Mouse (Mus musculus): ENCODE data around the gene Tnxb. TPM values are rescaled to one million over a fixed set of nuclear protein-coding genes. Genes with fewer than 3 reads are reported as not detected.

The Tnxb gene
- polyA plus RNA-seq (2012): 0.02 TPM in 2 replicates

GRCm38 (mm10) chr17:34670235-34670634, at the start of gene Tnxb:
Gene Tnxb, plus strand, starts transcription at chr17:34670535.

GRCm38 (mm10) chr17:34627943-34628643, 42.2 kb upstream of the Tnxb start, which contains the start of gene Ppt2:
Gene Ppt2, minus strand, starts transcription at chr17:34628510.

GRCm38 (mm10) chr17:34629221-34629751, 41.0 kb upstream of the Tnxb start, which contains the start of gene Prrt1:
Gene Prrt1, plus strand, starts transcription at chr17:34629533.

GRCm38 (mm10) chr17:34644608-34645007, 25.7 kb upstream of the Tnxb start, which contains the start of gene Fkbpl:
Gene Fkbpl, plus strand, starts transcription at chr17:34644764.

GRCm38 (mm10) chr17:34646906-34647787, 23.2 kb upstream of the Tnxb start, which contains the start of gene Atf6b:
Gene Atf6b, plus strand, starts transcription at chr17:34647146.

GRCm38 (mm10) chr17:34743719-34744118, 73.4 kb downstream of the Tnxb start, which contains the start of gene C4b:
Gene C4b, minus strand, starts transcription at chr17:34743882.

Other genes with a start within 250 kb of the Tnxb start
- not detected in 2 replicates for gene Btnl4, start 193.2 kb upstream of the Tnxb start, polyA plus RNA-seq (2012)
- not detected in 2 replicates for gene Btnl6, start 153.2 kb upstream of the Tnxb start, polyA plus RNA-seq (2012)
- gene Notch4, start 106.3 kb upstream of the Tnxb start, polyA plus RNA-seq (2012): 2.6 and 3.1 TPM in 2 replicates
- gene Gpsm3, start 80.7 kb upstream of the Tnxb start, polyA plus RNA-seq (2012): 351 and 421 TPM in 2 replicates
- gene Pbx2, start 79.3 kb upstream of the Tnxb start, polyA plus RNA-seq (2012): 81.6 and 90.2 TPM in 2 replicates
- gene Ager, start 72.7 kb upstream of the Tnxb start, polyA plus RNA-seq (2012): 7.3 and 10.8 TPM in 2 replicates
- 65.9 and 70.5 TPM in 2 replicates for gene Rnf5, start 66.8 kb upstream of the Tnxb start, polyA plus RNA-seq (2012)
- gene Agpat1, start 66.3 kb upstream of the Tnxb start, polyA plus RNA-seq (2012): 119 and 139 TPM in 2 replicates
- gene Egfl8, start 54.6 kb upstream of the Tnxb start, polyA plus RNA-seq (2012): 3.9 and 4.4 TPM in 2 replicates
- 185 and 189 TPM in 2 replicates for gene Ppt2, start 42.0 kb upstream of the Tnxb start, polyA plus RNA-seq (2012)
- 2.5 and 3.4 TPM in 2 replicates for gene Prrt1, start 41.0 kb upstream of the Tnxb start, polyA plus RNA-seq (2012)
- gene Fkbpl, start 25.8 kb upstream of the Tnxb start, polyA plus RNA-seq (2012): 8.3 and 8.4 TPM in 2 replicates
- gene Atf6b, start 23.4 kb upstream of the Tnxb start, polyA plus RNA-seq (2012): 184 and 230 TPM in 2 replicates
- gene C4b, start 73.3 kb downstream of the Tnxb start, polyA plus RNA-seq (2012): 0.17 and 0.61 TPM in 2 replicates
- gene Cyp21a1, start 134.0 kb downstream of the Tnxb start, polyA plus RNA-seq (2012): not detected in 2 replicates
- 65.1 and 75.3 TPM in 2 replicates for gene Stk19, start 166.4 kb downstream of the Tnxb start, polyA plus RNA-seq (2012)
- gene Dxo, start 166.5 kb downstream of the Tnxb start, polyA plus RNA-seq (2012): 106 TPM in 2 replicates
- gene Skiv2l, start 179.7 kb downstream of the Tnxb start, polyA plus RNA-seq (2012): 63.8 and 69.0 TPM in 2 replicates
- gene Nelfe, start 179.9 kb downstream of the Tnxb start, polyA plus RNA-seq (2012): 308 and 315 TPM in 2 replicates
- 0.13 TPM in 1 of 2 replicates, not detected in the other for gene Cfb, start 192.0 kb downstream of the Tnxb start, polyA plus RNA-seq (2012)
- gene Zbtb12, start 208.9 kb downstream of the Tnxb start, polyA plus RNA-seq (2012): 51.5 and 66.6 TPM in 2 replicates
- not detected in 2 replicates for gene Gm20547, start 211.5 kb downstream of the Tnxb start, polyA plus RNA-seq (2012)
- 2.0 and 2.3 TPM in 2 replicates for gene C2, start 227.7 kb downstream of the Tnxb start, polyA plus RNA-seq (2012)
- 441 and 469 TPM in 2 replicates for gene Ehmt2, start 227.9 kb downstream of the Tnxb start, polyA plus RNA-seq (2012)
- gene Slc44a4, start 243.9 kb downstream of the Tnxb start, polyA plus RNA-seq (2012): not detected in 2 replicates

Data from megakaryocyte-erythroid progenitor cell, adult 5 weeks (primary cell).